Mouse (Mus musculus): ENCODE results near the gene Hagh. TPM values are rescaled to one million over a fixed set of nuclear protein-coding genes. Genes with fewer than 3 reads are reported as not detected.

Gene Hagh
- polyA plus RNA-seq, 1 experiment, result 636 TPM

- peak; percentile 76 for DNase-seq
- 21% methylated on average over 3 of the region's 3 CpGs for WGBS
- TF ChIP-seq CTCF (conservative IDR thresholded peaks at IDR 0.05; ENCODE audit: insufficient read depth, insufficient read length, low read depth, low read length) (no peak), POLR2A (IDR thresholded peaks at IDR 0.05; ENCODE audit: low read depth, low read length) (no peak)
- peaks cover 9% of the 10 kb centered on the region for H3K4me1 ChIP-seq (ENCODE audit: control insufficient read depth, insufficient read depth, low read length)
- H3K4me3 ChIP-seq (ENCODE audit: insufficient read depth, low read depth, low read length), result no peak overlapping the region
- peak overlapping the region; percentile 97 for H3K27ac ChIP-seq (ENCODE audit: insufficient read depth, low read depth, low read length)
- no peaks in the 10 kb centered on the region for H3K36me3 ChIP-seq (ENCODE audit: control insufficient read depth, insufficient read depth, low read length)
- H3K27me3 ChIP-seq (replicated peaks; ENCODE audit: control insufficient read depth, insufficient read depth, low read length), result no peaks in the 10 kb centered on the region
Observed at GRCm38 (mm10) chr17:24821351-24822280, 18.3 kb upstream of the Hagh start.

- no peak overlapping the region for H3K27ac ChIP-seq (ENCODE audit: insufficient read depth, low read depth, low read length)
- H3K27me3 ChIP-seq (replicated peaks; ENCODE audit: control insufficient read depth, insufficient read depth, low read length), result no peaks in the 10 kb centered on the region
- no peaks in the 10 kb centered on the region for H3K36me3 ChIP-seq (ENCODE audit: control insufficient read depth, insufficient read depth, low read length)
- H3K4me3 ChIP-seq (ENCODE audit: insufficient read depth, low read depth, low read length), result no peak overlapping the region
- WGBS, result 54% methylated on average over 5 of the region's 5 CpGs
- no peak for DNase-seq
- peaks cover 3% of the 10 kb centered on the region; the same call in 1 of the 2 replicates for H3K4me1 ChIP-seq (ENCODE audit: control insufficient read depth, insufficient read depth, low read length)
- no peak for TF ChIP-seq CTCF (conservative IDR thresholded peaks at IDR 0.05; ENCODE audit: insufficient read depth, insufficient read length, low read depth, low read length)
- no peak for TF ChIP-seq POLR2A (IDR thresholded peaks at IDR 0.05; ENCODE audit: low read depth, low read length)
Observed at GRCm38 (mm10) chr17:24840341-24840740, 398 bp downstream of the Hagh start.

- Histone ChIP-seq H3K27ac (ENCODE audit: insufficient read depth, low read depth, low read length) (no peak overlapping the region), H3K4me3 (ENCODE audit: insufficient read depth, low read depth, low read length) (no peak overlapping the region), H3K27me3 (replicated peaks; ENCODE audit: control insufficient read depth, insufficient read depth, low read length) (no peaks in the 10 kb centered on the region), H3K36me3 (ENCODE audit: control insufficient read depth, insufficient read depth, low read length) (no peaks in the 10 kb centered on the region), H3K4me1 (ENCODE audit: control insufficient read depth, insufficient read depth, low read length) (peaks cover 3% of the 10 kb centered on the region; the same call in 1 of the 2 replicates)
- TF ChIP-seq CTCF (conservative IDR thresholded peaks at IDR 0.05; ENCODE audit: insufficient read depth, insufficient read length, low read depth, low read length) (peak; percentile 83), POLR2A (IDR thresholded peaks at IDR 0.05; ENCODE audit: low read depth, low read length) (no peak)
- WGBS, result 51% methylated on average over 4 of the region's 4 CpGs
- DNase-seq, result peak; percentile 82
Observed at GRCm38 (mm10) chr17:24841133-24841532, 1.2 kb downstream of the Hagh start.

GRCm38 (mm10) chr17:24842631-24843030 is 2.7 kb downstream of the Hagh start:
- peaks cover 5% of the 10 kb centered on the region; the same call in 1 of the 2 replicates for H3K4me1 ChIP-seq (ENCODE audit: control insufficient read depth, insufficient read depth, low read length)
- TF ChIP-seq POLR2A (IDR thresholded peaks at IDR 0.05; ENCODE audit: low read depth, low read length) (no peak), CTCF (conservative IDR thresholded peaks at IDR 0.05; ENCODE audit: insufficient read depth, insufficient read length, low read depth, low read length) (peak; percentile 64)

GRCm38 (mm10) chr17:24844525-24844924 is 4.6 kb downstream of the Hagh start:
- Histone ChIP-seq H3K27me3 (replicated peaks; ENCODE audit: control insufficient read depth, insufficient read depth, low read length) (no peaks in the 10 kb centered on the region), H3K4me1 (ENCODE audit: control insufficient read depth, insufficient read depth, low read length) (peaks cover 5% of the 10 kb centered on the region; the same call in 1 of the 2 replicates), H3K27ac (ENCODE audit: insufficient read depth, low read depth, low read length) (no peak overlapping the region), H3K36me3 (ENCODE audit: control insufficient read depth, insufficient read depth, low read length) (no peaks in the 10 kb centered on the region), H3K4me3 (ENCODE audit: insufficient read depth, low read depth, low read length) (no peak overlapping the region)
- no peak for DNase-seq
- 38% methylated on average over 9 of the region's 9 CpGs for WGBS
- no peak for TF ChIP-seq POLR2A (IDR thresholded peaks at IDR 0.05; ENCODE audit: low read depth, low read length)
- no peak for TF ChIP-seq CTCF (conservative IDR thresholded peaks at IDR 0.05; ENCODE audit: insufficient read depth, insufficient read length, low read depth, low read length)

More at GRCm38 (mm10) chr17:24842631-24843030, 2.7 kb downstream of the Hagh start:
- no peak overlapping the region for H3K4me3 ChIP-seq (ENCODE audit: insufficient read depth, low read depth, low read length)
- no peaks in the 10 kb centered on the region for H3K27me3 ChIP-seq (replicated peaks; ENCODE audit: control insufficient read depth, insufficient read depth, low read length)
- 59% methylated on average over 2 of the region's 2 CpGs for WGBS
- H3K27ac ChIP-seq (ENCODE audit: insufficient read depth, low read depth, low read length), result no peak overlapping the region
- H3K36me3 ChIP-seq (ENCODE audit: control insufficient read depth, insufficient read depth, low read length), result no peaks in the 10 kb centered on the region
- DNase-seq, result peak; percentile 70

GRCm38 (mm10) chr17:24847386-24847785 is 7.4 kb downstream of the Hagh start:
- H3K27ac ChIP-seq (ENCODE audit: insufficient read depth, low read depth, low read length), result no peak overlapping the region
- H3K27me3 ChIP-seq (replicated peaks; ENCODE audit: control insufficient read depth, insufficient read depth, low read length), result no peaks in the 10 kb centered on the region
- no peak for TF ChIP-seq POLR2A (IDR thresholded peaks at IDR 0.05; ENCODE audit: low read depth, low read length)
- no peak for TF ChIP-seq CTCF (conservative IDR thresholded peaks at IDR 0.05; ENCODE audit: insufficient read depth, insufficient read length, low read depth, low read length)
- 55% methylated on average over 1 of the region's 1 CpGs for WGBS
- peaks cover 5% of the 10 kb centered on the region; the same call in 1 of the 2 replicates for H3K4me1 ChIP-seq (ENCODE audit: control insufficient read depth, insufficient read depth, low read length)
- H3K4me3 ChIP-seq (ENCODE audit: insufficient read depth, low read depth, low read length), result no peak overlapping the region
- no peaks in the 10 kb centered on the region for H3K36me3 ChIP-seq (ENCODE audit: control insufficient read depth, insufficient read depth, low read length)
- peak; percentile 92 for DNase-seq

- DNase-seq, result peak; percentile 88
- no peak for TF ChIP-seq CTCF (conservative IDR thresholded peaks at IDR 0.05; ENCODE audit: insufficient read depth, insufficient read length, low read depth, low read length)
- no peak for TF ChIP-seq POLR2A (IDR thresholded peaks at IDR 0.05; ENCODE audit: low read depth, low read length)
- peak overlapping the region; percentile 91 for H3K27ac ChIP-seq (ENCODE audit: insufficient read depth, low read depth, low read length)
- H3K4me1 ChIP-seq (ENCODE audit: control insufficient read depth, insufficient read depth, low read length), result peaks cover 9% of the 10 kb centered on the region; the same call in 1 of the 2 replicates
- H3K4me3 ChIP-seq (ENCODE audit: insufficient read depth, low read depth, low read length), result peak overlapping the region; percentile 70
- H3K27me3 ChIP-seq (replicated peaks; ENCODE audit: control insufficient read depth, insufficient read depth, low read length), result no peaks in the 10 kb centered on the region
- H3K36me3 ChIP-seq (ENCODE audit: control insufficient read depth, insufficient read depth, low read length), result no peaks in the 10 kb centered on the region; the same call in 1 of the 2 replicates
Observed at GRCm38 (mm10) chr17:24848600-24849031, 8.7 kb downstream of the Hagh start.

Measured in kidney, adult 2 months (tissue).